Mouse (Mus musculus): ENCODE data around the gene 1700001C02Rik.

DNA sequence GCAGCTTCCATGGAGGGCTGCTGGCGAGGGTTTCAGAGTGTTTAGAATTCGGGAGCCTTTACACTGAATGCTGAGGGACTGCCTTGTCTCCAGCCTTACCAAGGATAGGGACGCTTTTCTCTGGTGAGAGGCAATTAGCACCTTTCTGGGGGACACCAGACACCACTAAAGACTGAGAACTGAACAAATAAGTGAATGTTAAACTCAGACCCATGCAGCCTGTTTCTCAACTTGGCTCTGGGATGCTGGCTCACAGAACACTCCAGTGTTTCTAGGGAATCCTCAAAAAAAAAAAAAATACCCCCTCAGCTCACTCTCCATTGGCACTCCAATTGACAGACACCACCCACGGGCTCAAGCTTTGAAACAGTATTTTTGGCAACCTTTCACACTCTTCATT, 63.1 kb downstream of the 1700001C02Rik start:
- no peak for TF ChIP-seq CTCF (IDR thresholded peaks at IDR 0.05; ENCODE audit: extremely low read depth, insufficient read length, insufficient replicate concordance, low read depth, low read length)
- TF ChIP-seq POLR2A (IDR thresholded peaks at IDR 0.05; ENCODE audit: low read depth, low read length): no peak

Data from small intestine, adult 2 months (tissue).